Mouse (Mus musculus) stomach, postnatal 0 days (tissue): ENCODE data around the gene Tigd4.

Source experiments
- CTCF ChIP-seq: IDR thresholded peaks from 2 replicates; pipeline ENCODE4 v1.5.1; 2016; ENCODE audit warnings: antibody characterized with exemption, low read depth, mild to moderate bottlenecking, moderate library complexity
- EP300 ChIP-seq: optimal IDR thresholded peaks from 2 replicates; pipeline ENCODE3; 2016; ENCODE audit warnings: antibody characterized with exemption

GRCm38 (mm10) chr3:84581696-84582022 is 11.7 kb upstream of the Tigd4 start:
- TF ChIP-seq CTCF (no peak), EP300 (no peak)
